Mouse (Mus musculus) midbrain, embryonic 11.5 days (tissue): ENCODE measurements around the gene 1810046K07Rik. TPM values are rescaled to one million over a fixed set of nuclear protein-coding genes. Genes with fewer than 3 reads are reported as not detected.

Source experiments
- ATAC-seq: fragments of 200-750 bp; cut with Nextera tagmentation; 2 replicates; pipeline ENCODE4 v1.8.0; 2017; ENCODE audit warnings: moderate TSS enrichment, moderate library complexity; ENCODE audit not compliant: low FRiP score
- DNase-seq: peaks from one replicate; pipeline ENCODE4 v3.0.0; 2015; ENCODE audit warnings: low spot score; ENCODE audit errors: missing footprints
- H3K27ac ChIP-seq: fragments of 300-500 bp; sonication (generic); 2 replicates; pipeline ENCODE4 v1.5.1; 2014; ENCODE audit warnings: low read depth, low read length
- H3K27me3 ChIP-seq: fragments of 300-500 bp; sonication (generic); 2 replicates; pipeline ENCODE4 v1.6.1; 2014; ENCODE audit warnings: mild to moderate bottlenecking, low read length, moderate library complexity, mixed read lengths; ENCODE audit not compliant: control insufficient read depth, insufficient read depth
- H3K36me3 ChIP-seq: fragments of 300-500 bp; sonication (generic); 2 replicates; pipeline ENCODE4 v1.6.1; 2014; ENCODE audit warnings: mild to moderate bottlenecking, low read length, moderate library complexity, mixed read lengths; ENCODE audit not compliant: control insufficient read depth, insufficient read depth
- H3K4me1 ChIP-seq: fragments of 300-500 bp; sonication (generic); 2 replicates; pipeline ENCODE4 v1.6.1; 2014; ENCODE audit warnings: low read length; ENCODE audit not compliant: control insufficient read depth, insufficient read depth
- H3K4me2 ChIP-seq: fragments of 300-500 bp; sonication (generic); 2 replicates; pipeline ENCODE4 v1.6.1; 2014; ENCODE audit warnings: mild to moderate bottlenecking, moderate library complexity
- H3K4me3 ChIP-seq: fragments of 300-500 bp; sonication (generic); 2 replicates; pipeline ENCODE4 v1.5.1; 2014; ENCODE audit warnings: low read depth, low read length
- H3K9ac ChIP-seq: fragments of 300-500 bp; sonication (generic); 2 replicates; pipeline ENCODE4 v1.6.1; 2014; ENCODE audit warnings: low read length
- H3K9me3 ChIP-seq: fragments of 300-500 bp; sonication (generic); 2 replicates; pipeline ENCODE4 v1.6.1; 2016; ENCODE audit warnings: low read length; ENCODE audit not compliant: control insufficient read depth
- WGBS: fragments of 180-500 bp; shearing (Covaris S2); extraction: QIAGEN DNeasy Blood & Tissue Kit; methylation state at CpG from one replicate; pipeline ENCODE4 v1.1.7; 2014; 5-methylcytosine and 5-hydroxymethylcytosine counted together
- polyA plus RNA-seq: library from polyadenylated mRNA; unstranded; fragments of >200 nt; fragmentation: Nextera tagmentation; extraction: Ambion mirVana; gene quantifications from 2 replicates; pipeline ENCODE4 v1.2.1, GENCODE M21; 2014

Gene 1810046K07Rik
- polyA plus RNA-seq, 1 experiment from 2014 or later, result not detected

DNA sequence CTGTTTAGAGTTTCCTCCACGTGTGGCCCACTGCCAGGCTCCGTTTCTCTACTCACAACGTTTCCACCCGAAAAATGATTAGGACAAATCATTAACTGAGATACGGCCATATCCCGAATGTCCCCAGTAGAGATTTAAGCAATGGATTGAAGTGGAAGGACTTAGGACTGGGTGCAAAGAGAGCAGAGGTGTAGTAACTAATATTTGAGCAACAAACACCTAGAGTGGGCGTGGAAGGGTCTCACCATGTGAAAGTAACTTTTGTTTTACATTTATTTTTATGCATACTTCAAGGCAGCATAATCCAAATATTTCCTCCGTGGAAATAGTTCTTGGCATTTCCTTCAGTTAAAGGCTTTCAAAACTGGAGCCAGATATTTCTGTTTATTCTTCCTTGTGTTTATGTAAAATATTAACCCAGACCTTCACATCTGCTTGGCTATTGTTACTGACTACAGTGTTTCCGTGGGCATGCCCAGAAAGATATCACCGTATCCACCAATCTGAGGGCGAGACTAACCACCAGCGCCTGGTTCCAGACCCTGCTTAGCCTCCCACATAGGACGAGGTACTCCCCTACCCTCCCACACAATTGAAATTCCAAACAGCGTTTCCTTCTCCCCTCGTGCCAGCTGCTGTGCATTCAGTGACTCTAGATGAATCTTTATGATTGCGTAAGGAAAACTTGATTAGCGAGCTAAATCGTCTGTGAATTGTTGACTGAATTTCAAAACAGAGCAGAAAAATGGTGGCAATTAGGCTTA, 16.0 kb downstream of the 1810046K07Rik start:
- Histone ChIP-seq H3K27me3 (no peaks in the 10 kb centered on the region), H3K9ac (no peak overlapping the region), H3K36me3 (no peaks in the 10 kb centered on the region), H3K4me3 (no peak overlapping the region), H3K4me1 (no peaks in the 10 kb centered on the region), H3K9me3 (no peaks in the 10 kb centered on the region), H3K27ac (no peak overlapping the region), H3K4me2 (no peak overlapping the region)
- DNase-seq (no peak), ATAC-seq (no peak)
- 75% methylated on average over 18 of the region's 18 CpGs for WGBS

DNA sequence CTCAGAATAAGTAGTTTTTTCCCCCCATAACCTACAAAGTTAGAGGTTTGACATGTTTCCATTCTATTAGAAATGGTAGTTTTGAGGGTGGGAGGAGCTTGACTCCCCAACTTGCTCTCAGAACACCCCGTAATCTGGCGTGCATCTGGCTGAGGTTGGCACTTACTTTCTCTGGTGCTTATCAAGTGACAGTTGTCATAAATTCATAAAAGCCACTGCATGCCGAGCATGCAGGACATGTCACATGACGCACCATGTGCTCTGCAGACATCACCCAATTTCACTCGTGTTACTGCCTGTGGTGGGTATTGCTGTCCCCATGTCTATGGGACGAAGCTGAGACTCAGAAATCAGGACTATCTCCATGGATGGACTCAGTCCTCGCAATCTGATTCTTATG, 18.2 kb downstream of the 1810046K07Rik start:
- no peaks in the 10 kb centered on the region for H3K27me3 ChIP-seq
- DNase-seq (no peak), ATAC-seq (no peak)
- H3K9me3 ChIP-seq, result no peaks in the 10 kb centered on the region
- no peak overlapping the region for H3K4me2 ChIP-seq
- 91% methylated on average over 7 of the region's 7 CpGs for WGBS
- no peak overlapping the region for H3K4me3 ChIP-seq
- no peaks in the 10 kb centered on the region for H3K4me1 ChIP-seq
- H3K9ac ChIP-seq, result no peak overlapping the region
- H3K27ac ChIP-seq, result no peak overlapping the region
- no peaks in the 10 kb centered on the region for H3K36me3 ChIP-seq

GRCm38 (mm10) chr9:51306351-51306750, 22.4 kb downstream of the 1810046K07Rik start:
- ATAC-seq (no peak), DNase-seq (no peak)
- no peak overlapping the region for H3K4me2 ChIP-seq
- no peak overlapping the region for H3K27ac ChIP-seq
- H3K9me3 ChIP-seq, result no peaks in the 10 kb centered on the region
- H3K9ac ChIP-seq, result no peak overlapping the region
- H3K36me3 ChIP-seq, result no peaks in the 10 kb centered on the region
- H3K27me3 ChIP-seq, result no peaks in the 10 kb centered on the region
- no peaks in the 10 kb centered on the region for H3K4me1 ChIP-seq
- no peak overlapping the region for H3K4me3 ChIP-seq
- 88% methylated on average over 3 of the region's 3 CpGs for WGBS

- 79% methylated on average over 3 of the region's 3 CpGs for WGBS
- ATAC-seq (no peak), DNase-seq (no peak)
- H3K27me3 ChIP-seq, result no peaks in the 10 kb centered on the region
- no peak overlapping the region for H3K4me2 ChIP-seq
- H3K27ac ChIP-seq, result no peak overlapping the region
- no peak overlapping the region for H3K9ac ChIP-seq
- no peak overlapping the region for H3K4me3 ChIP-seq
- no peaks in the 10 kb centered on the region for H3K9me3 ChIP-seq
- no peaks in the 10 kb centered on the region for H3K4me1 ChIP-seq
- no peaks in the 10 kb centered on the region for H3K36me3 ChIP-seq
Measured at GRCm38 (mm10) chr9:51305146-51305545, 23.6 kb downstream of the 1810046K07Rik start.

DNA sequence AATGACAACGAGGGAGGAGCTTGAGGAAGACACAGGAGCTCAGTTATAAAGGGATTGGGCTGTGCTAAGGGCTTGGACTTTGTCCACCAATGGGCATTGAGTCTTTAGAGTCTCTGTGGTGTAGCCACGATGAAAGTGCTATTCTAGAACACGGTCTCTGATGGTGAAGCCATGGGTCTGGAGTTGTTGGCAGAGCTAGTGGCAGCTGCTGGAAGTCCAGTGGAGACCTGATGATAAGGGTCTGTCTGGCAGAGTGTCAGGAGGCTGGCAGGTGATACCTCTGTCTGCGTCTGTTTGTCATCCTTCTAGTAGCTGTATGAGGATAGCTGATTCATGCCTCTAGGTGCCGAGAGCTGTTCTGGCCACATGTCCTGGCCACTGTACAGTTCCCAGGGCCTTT, 24.7 kb downstream of the 1810046K07Rik start:
- no peaks in the 10 kb centered on the region for H3K27me3 ChIP-seq
- no peak overlapping the region for H3K4me2 ChIP-seq
- WGBS, result 86% methylated on average over 5 of the region's 5 CpGs

DNA sequence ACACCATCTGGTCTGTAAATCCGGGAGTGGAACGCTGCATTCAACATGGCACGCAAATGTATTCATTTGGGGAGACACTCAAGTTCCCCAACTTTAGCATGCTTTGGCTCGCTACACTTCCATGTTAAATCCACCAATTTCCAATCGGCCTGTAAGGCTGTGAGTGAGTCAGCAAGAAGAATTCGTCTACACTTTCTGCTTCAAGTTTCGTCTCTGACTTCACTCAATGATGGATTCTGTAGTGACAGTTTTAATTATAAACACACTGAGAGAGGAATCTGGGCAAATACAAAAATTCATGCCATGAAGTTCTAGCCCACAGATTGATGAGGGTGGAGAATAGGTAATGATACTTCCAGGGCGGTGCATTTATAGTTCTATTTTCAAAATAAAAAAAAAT, 35.2 kb downstream of the 1810046K07Rik start:
- Histone ChIP-seq H3K36me3 (no peaks in the 10 kb centered on the region), H3K27ac (no peak overlapping the region), H3K4me2 (no peak overlapping the region), H3K9ac (no peak overlapping the region), H3K4me3 (no peak overlapping the region), H3K27me3 (no peaks in the 10 kb centered on the region), H3K9me3 (no peaks in the 10 kb centered on the region), H3K4me1 (no peaks in the 10 kb centered on the region)
- DNase-seq (no peak), ATAC-seq (no peak)
- 81% methylated on average over 8 of the region's 8 CpGs for WGBS

More for the DNA sequence above, 24.7 kb downstream of the 1810046K07Rik start:
- DNase-seq, result no peak
- no peak for ATAC-seq
- no peaks in the 10 kb centered on the region for H3K9me3 ChIP-seq
- H3K27ac ChIP-seq, result no peak overlapping the region
- H3K36me3 ChIP-seq, result no peaks in the 10 kb centered on the region
- no peaks in the 10 kb centered on the region for H3K4me1 ChIP-seq
- H3K9ac ChIP-seq, result no peak overlapping the region
- no peak overlapping the region for H3K4me3 ChIP-seq

- H3K27me3 ChIP-seq, result no peaks in the 10 kb centered on the region
- 38% methylated on average over 4 of the region's 4 CpGs for WGBS
- H3K4me3 ChIP-seq, result no peak overlapping the region
- no peak overlapping the region for H3K9ac ChIP-seq
- no peak overlapping the region for H3K27ac ChIP-seq
- DNase-seq (peak; percentile 97), ATAC-seq (peak; percentile 48; the same call in 1 of the 2 replicates)
- no peaks in the 10 kb centered on the region for H3K36me3 ChIP-seq
- H3K4me1 ChIP-seq, result no peaks in the 10 kb centered on the region
- H3K9me3 ChIP-seq, result no peaks in the 10 kb centered on the region
- no peak overlapping the region for H3K4me2 ChIP-seq
Measured at GRCm38 (mm10) chr9:51292674-51293073, 36.0 kb downstream of the 1810046K07Rik start.

DNA sequence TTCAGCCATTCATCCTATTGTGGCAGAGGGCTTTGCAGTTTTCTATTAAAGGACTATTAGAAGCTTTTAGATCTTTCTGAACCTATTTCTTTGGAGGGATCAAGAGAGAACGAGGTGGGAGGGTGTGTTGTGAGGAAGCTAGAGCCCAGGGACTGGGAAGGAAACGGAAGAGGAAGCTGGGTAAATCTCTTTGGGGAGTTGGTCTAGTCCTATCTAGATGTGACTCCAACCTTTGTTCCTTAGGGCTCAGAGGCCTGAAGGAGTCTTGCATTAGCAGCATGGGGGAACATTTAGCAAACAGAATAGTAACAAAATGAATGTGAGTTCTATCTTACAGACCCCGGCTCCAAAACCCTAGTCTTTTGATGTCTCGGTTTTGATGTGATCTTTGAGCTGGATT, 37.7 kb downstream of the 1810046K07Rik start:
- H3K27ac ChIP-seq, result no peak overlapping the region
- no peaks in the 10 kb centered on the region for H3K36me3 ChIP-seq
- ATAC-seq (no peak), DNase-seq (no peak)
- 73% methylated on average over 4 of the region's 4 CpGs for WGBS
- no peaks in the 10 kb centered on the region for H3K27me3 ChIP-seq
- no peaks in the 10 kb centered on the region for H3K4me1 ChIP-seq
- no peaks in the 10 kb centered on the region for H3K9me3 ChIP-seq
- H3K9ac ChIP-seq, result no peak overlapping the region
- no peak overlapping the region for H3K4me3 ChIP-seq
- no peak overlapping the region for H3K4me2 ChIP-seq

DNA sequence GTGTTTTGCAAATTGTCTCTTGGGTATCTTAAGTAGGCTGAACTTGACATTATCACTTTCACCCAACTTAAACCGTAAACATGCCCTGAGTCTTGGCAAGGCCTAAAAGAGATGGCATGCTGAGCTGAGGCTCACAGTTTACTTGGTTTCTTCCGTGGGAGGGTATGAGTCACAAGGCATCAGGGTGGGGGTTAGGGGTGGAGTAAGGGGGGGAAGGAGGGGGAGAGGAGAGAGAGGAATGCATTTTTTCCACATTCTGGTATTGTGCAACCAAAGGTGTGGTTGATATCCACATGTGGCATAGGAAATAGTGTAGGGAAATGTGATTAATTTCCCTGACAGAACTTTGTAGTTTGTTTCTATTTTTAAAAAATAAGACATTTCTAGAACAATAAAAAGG, 42.6 kb downstream of the 1810046K07Rik start:
- H3K9me3 ChIP-seq, result no peaks in the 10 kb centered on the region
- ATAC-seq, result no peak
- WGBS, result 75% methylated on average over 2 of the region's 2 CpGs
- no peaks in the 10 kb centered on the region for H3K36me3 ChIP-seq
- H3K4me1 ChIP-seq, result no peaks in the 10 kb centered on the region
- no peak for DNase-seq
- no peaks in the 10 kb centered on the region for H3K27me3 ChIP-seq
- no peak overlapping the region for H3K4me3 ChIP-seq
- H3K27ac ChIP-seq, result no peak overlapping the region
- H3K9ac ChIP-seq, result no peak overlapping the region
- H3K4me2 ChIP-seq, result no peak overlapping the region
